Mouse (Mus musculus): ENCODE measurements around the gene Ctdnep1.

GRCm38 (mm10) chr11:69937834-69938233 is 43.1 kb upstream of the Ctdnep1 start:
- TF ChIP-seq CTCF (IDR thresholded peaks at IDR 0.05; ENCODE audit: extremely low read depth, insufficient read depth, insufficient read length, insufficient replicate concordance) (no peak), POLR2A (IDR thresholded peaks at IDR 0.05; ENCODE audit: low read depth, low read length) (no peak)

Measured in spleen, adult 2 months (tissue).